In genomic region chr8:4188605-4189004, GRCm38 (mm10) we compare ENCODE assay signal across 28 mouse cellular contexts. TPM values are rescaled to one million over a fixed set of nuclear protein-coding genes. Genes with fewer than 3 reads are reported as not detected.
DNase-seq lines count a peak whose midpoint lies in the region; ATAC-seq and TF ChIP-seq lines count a peak whose summit lies in the region.
"Had no signal": no experiment of that assay in that cellular context is flagged by ENCODE, and none has a peak within 500 bp of the region (broad histone marks: within the 10 kb centered on the region; RNA-seq: fewer than 3 reads in every experiment).

No protein-coding gene starts in this region.

- TF ChIP-seq CTCF in layer of hippocampus, adult 2 months (conservative IDR thresholded peaks at IDR 0.05) = no peak
- TF ChIP-seq CTCF in olfactory bulb, adult 2 months (IDR thresholded peaks at IDR 0.05; ENCODE audit: insufficient read depth, low read depth, low read length) = no peak

- TF ChIP-seq POLR2A in olfactory bulb, adult 2 months (IDR thresholded peaks at IDR 0.05; ENCODE audit: insufficient read depth, low read depth, low read length) = no peak

- ATAC-seq in liver, embryonic 13.5 days (ENCODE audit: low read depth) = peak; percentile 53
- ATAC-seq: forebrain, postnatal 0 days; midbrain, embryonic 13.5 days; Patski had no signal

- H3K4me2 ChIP-seq in liver, embryonic 13.5 days = peak overlapping the region; percentile 59
- H3K4me2 ChIP-seq: embryonic facial prominence, embryonic 15.5 days; hindbrain, embryonic 12.5 days; midbrain, embryonic 13.5 days had no signal

- no peak overlapping the region for H3K4me3 ChIP-seq in layer of hippocampus, adult 2 months
- peak overlapping the region; percentile 31 for H3K4me3 ChIP-seq in erythroblast, embryonic 14.5 days (replicated peaks)
- H3K4me3 ChIP-seq in liver, embryonic 13.5 days (replicated peaks) = peak overlapping the region; percentile 11; the same call in 1 of the 2 replicates
- no peak overlapping the region for H3K4me3 ChIP-seq in olfactory bulb, adult 2 months (ENCODE audit: insufficient read depth, low read depth, low read length)
- H3K4me3 ChIP-seq: embryonic facial prominence, embryonic 15.5 days; hindbrain, embryonic 12.5 days; midbrain, embryonic 13.5 days had no signal

- no peak for DNase-seq in layer of hippocampus, adult 2 months (ENCODE audit: low spot score in 2 of 2)
- DNase-seq in layer of hippocampus, adult 8-10 months (ENCODE audit: low spot score in 2 of 2) = no peak
- no peak for DNase-seq in liver, embryonic 13.5 days
- DNase-seq in cerebellum, adult 11 months = no peak
- no peak for DNase-seq in adrenal gland, adult 2 months
- DNase-seq: B cell, adult 2 months; cerebellum, adult 9-10 months; forebrain, postnatal 0 days; gastrocnemius, postnatal 36 days; heart, postnatal 10 days; kidney, adult 11 months; lung, adult 18-20 months; lung, postnatal 10 days; right cerebral cortex, postnatal 4 days; thymus, postnatal 14 days had no signal

- peaks cover 59% of the 10 kb centered on the region for H3K4me1 ChIP-seq in erythroblast, embryonic 14.5 days (ENCODE audit: control insufficient read depth)
- peaks cover 54% of the 10 kb centered on the region for H3K4me1 ChIP-seq in liver, embryonic 13.5 days (replicated peaks)
- H3K4me1 ChIP-seq in olfactory bulb, adult 2 months (ENCODE audit: control insufficient read depth, insufficient read depth, low read length) = peaks cover 21% of the 10 kb centered on the region

- no peaks in the 10 kb centered on the region for H3K27me3 ChIP-seq in erythroblast, embryonic 14.5 days (ENCODE audit: control insufficient read depth)
- H3K27me3 ChIP-seq in liver, embryonic 13.5 days = no peaks in the 10 kb centered on the region
- H3K27me3 ChIP-seq: CH12.LX; embryonic facial prominence, embryonic 15.5 days; hindbrain, embryonic 12.5 days; midbrain, embryonic 13.5 days; Patski had no signal

- H3K9ac ChIP-seq in liver, embryonic 13.5 days = peak overlapping the region; percentile 65
- H3K9ac ChIP-seq: embryonic facial prominence, embryonic 15.5 days; forebrain, postnatal 0 days; hindbrain, embryonic 12.5 days; midbrain, embryonic 13.5 days had no signal

- no peaks in the 10 kb centered on the region for H3K9me3 ChIP-seq in erythroblast, embryonic 14.5 days (ENCODE audit: control insufficient read depth, low read length)
- H3K9me3 ChIP-seq in liver, embryonic 13.5 days (replicated peaks) = no peaks in the 10 kb centered on the region
- H3K9me3 ChIP-seq: embryonic facial prominence, embryonic 15.5 days; G1E; hindbrain, embryonic 12.5 days; midbrain, embryonic 13.5 days had no signal

- H3K36me3 ChIP-seq in erythroblast, embryonic 14.5 days (ENCODE audit: control insufficient read depth) = peaks cover 41% of the 10 kb centered on the region
- no peaks in the 10 kb centered on the region for H3K36me3 ChIP-seq in liver, embryonic 13.5 days

- H3K27ac ChIP-seq in layer of hippocampus, adult 2 months = peak overlapping the region; percentile 61
- H3K27ac ChIP-seq in liver, embryonic 13.5 days = peak overlapping the region; percentile 86
- peak overlapping the region; percentile 46 for H3K27ac ChIP-seq in olfactory bulb, adult 2 months (ENCODE audit: insufficient read depth, low read depth, low read length)
- H3K27ac ChIP-seq: embryonic facial prominence, embryonic 15.5 days; hindbrain, embryonic 12.5 days; kidney, postnatal 0 days; midbrain, embryonic 13.5 days had no signal

RNA-seq across cellular contexts. Expression of gene Evi5l, which starts 22.2 kb away (rescaled TPM):
- total RNA-seq in layer of hippocampus, adult 2 months (2021) = 100 to 1,000 TPM; 100 to 107 TPM
- total RNA-seq in layer of hippocampus, adult 8-10 months (2022) = 100 to 1,000 TPM in 2 of 4 experiments, 10 to 100 TPM in 2; 90.2 to 127 (median 105) TPM
- polyA plus RNA-seq in erythroblast, embryonic 14.5 days (2012) = 1.3 and 1.5 TPM in 2 replicates
- polyA plus RNA-seq in liver, embryonic 13.5 days (2015; fragmentation: Nextera tagmentation; extraction: Ambion mirVana) = 5.6 and 6.3 TPM in 2 replicates
- not detected in 2 replicates for polyA plus RNA-seq in olfactory bulb, adult 2 months (2012; ENCODE audit: insufficient read depth, insufficient read length, low replicate concordance, missing spikeins)
- total RNA-seq in adrenal gland, adult 2 months (2021) = 10 to 100 TPM; 33.8 to 38.2 TPM
- 25.2 and 33.8 TPM in 2 replicates for polyA plus RNA-seq in adrenal gland, adult 2 months (2012; rRNA removed)

RNA-seq across cellular contexts. Expression of gene Prr36, which starts 28.7 kb away (rescaled TPM):
- 10 to 100 TPM; 46.0 to 47.4 TPM for total RNA-seq in layer of hippocampus, adult 2 months (2021)
- total RNA-seq in layer of hippocampus, adult 8-10 months (2022) = 10 to 100 TPM; 34.9 to 44.0 (median 40.0) TPM
- polyA plus RNA-seq in erythroblast, embryonic 14.5 days (2012) = not detected in 2 replicates
- polyA plus RNA-seq in liver, embryonic 13.5 days (2015; fragmentation: Nextera tagmentation; extraction: Ambion mirVana) = 0.24 and 0.46 TPM in 2 replicates
- polyA plus RNA-seq in olfactory bulb, adult 2 months (2012; ENCODE audit: insufficient read depth, insufficient read length, low replicate concordance, missing spikeins) = not detected in 2 replicates
- 1 to 10 TPM; 4.9 to 5.1 TPM for total RNA-seq in adrenal gland, adult 2 months (2021)
- polyA plus RNA-seq in adrenal gland, adult 2 months (2012; rRNA removed) = 2.6 and 4.0 TPM in 2 replicates
- total RNA-seq: gastrocnemius, adult 18-20 months; gastrocnemius, postnatal 36 days had no signal

RNA-seq across cellular contexts. Expression of gene Lrrc8e, which starts 38.0 kb away (rescaled TPM):
- total RNA-seq in layer of hippocampus, adult 2 months (2021) = not detected
- under 1 TPM in 2 of 4 experiments, not detected in 2; 0.11 to 0.16 TPM for total RNA-seq in layer of hippocampus, adult 8-10 months (2022)
- 0.02 TPM in 1 of 2 replicates, not detected in the other for polyA plus RNA-seq in erythroblast, embryonic 14.5 days (2012)
- 0.09 and 0.13 TPM in 2 replicates for polyA plus RNA-seq in liver, embryonic 13.5 days (2015; fragmentation: Nextera tagmentation; extraction: Ambion mirVana)
- polyA plus RNA-seq in olfactory bulb, adult 2 months (2012; ENCODE audit: insufficient read depth, insufficient read length, low replicate concordance, missing spikeins) = not detected in 2 replicates
- 10 to 100 TPM; 19.3 to 24.2 TPM for total RNA-seq in adrenal gland, adult 2 months (2021)
- 8.4 and 14.3 TPM in 2 replicates for polyA plus RNA-seq in adrenal gland, adult 2 months (2012; rRNA removed)
- total RNA-seq: common myeloid progenitor, adult 5-6 weeks; forebrain, postnatal 0 days; gastrocnemius, adult 18-20 months; megakaryocyte progenitor cell, adult 5-6 weeks had no signal
- polyA plus RNA-seq: forebrain, postnatal 0 days; midbrain, embryonic 13.5 days; neural tube, embryonic 11.5 days had no signal

RNA-seq across cellular contexts. Expression of gene Map2k7, which starts 49.9 kb away (rescaled TPM):
- total RNA-seq in layer of hippocampus, adult 2 months (2021) = 100 to 1,000 TPM in 1 of 2 experiments, 10 to 100 TPM in 1; 98.4 to 106 TPM
- total RNA-seq in layer of hippocampus, adult 8-10 months (2022) = 100 to 1,000 TPM in 3 of 4 experiments, 10 to 100 TPM in 1; 99.3 to 117 (median 110) TPM
- 9.1 and 9.9 TPM in 2 replicates for polyA plus RNA-seq in erythroblast, embryonic 14.5 days (2012)
- polyA plus RNA-seq in liver, embryonic 13.5 days (2015; fragmentation: Nextera tagmentation; extraction: Ambion mirVana) = 10.6 and 11.2 TPM in 2 replicates
- not detected in 2 replicates for polyA plus RNA-seq in olfactory bulb, adult 2 months (2012; ENCODE audit: insufficient read depth, insufficient read length, low replicate concordance, missing spikeins)
- 10 to 100 TPM; 72.0 to 93.2 TPM for total RNA-seq in adrenal gland, adult 2 months (2021)
- 81.3 and 90.6 TPM in 2 replicates for polyA plus RNA-seq in adrenal gland, adult 2 months (2012; rRNA removed)

RNA-seq across cellular contexts. Expression of gene Gm49320, which starts 50.1 kb away (rescaled TPM):
- total RNA-seq in layer of hippocampus, adult 2 months (2021) = 1 to 10 TPM; 1.1 to 2.4 TPM
- 1 to 10 TPM; 2.0 to 2.8 (median 2.3) TPM for total RNA-seq in layer of hippocampus, adult 8-10 months (2022)
- 0.25 and 0.38 TPM in 2 replicates for polyA plus RNA-seq in erythroblast, embryonic 14.5 days (2012)
- 0.19 and 0.23 TPM in 2 replicates for polyA plus RNA-seq in liver, embryonic 13.5 days (2015; fragmentation: Nextera tagmentation; extraction: Ambion mirVana)
- polyA plus RNA-seq in olfactory bulb, adult 2 months (2012; ENCODE audit: insufficient read depth, insufficient read length, low replicate concordance, missing spikeins) = not detected in 2 replicates
- 1 to 10 TPM; 1.0 to 1.2 TPM for total RNA-seq in adrenal gland, adult 2 months (2021)
- polyA plus RNA-seq in adrenal gland, adult 2 months (2012; rRNA removed) = 10.3 and 12.7 TPM in 2 replicates
- total RNA-seq: common myeloid progenitor, adult 5-6 weeks; forebrain, postnatal 0 days had no signal
- polyA plus RNA-seq: Patski had no signal

Comparison
In these comparisons a context has a peak if more than half of its experiments do, and no peak if none do; other contexts are left out.
1. H3K4me3 ChIP-seq: peak in erythroblast, embryonic 14.5 days (single experiment) and liver, embryonic 13.5 days (single experiment); none in layer of hippocampus, adult 2 months (single experiment) and olfactory bulb, adult 2 months (single experiment).
2. Peak in every context shown above with its lines, with median percentiles within 50 percentile points of each other: H3K27ac ChIP-seq.